Mouse (Mus musculus) thymus, adult 2 months (tissue): ENCODE measurements around the gene Btbd17.

Experiments
- CTCF ChIP-seq: fragments of 200-500 bp; IDR thresholded peaks from 2 replicates; pipeline ENCODE4 v1.5.1; 2012; ENCODE audit warnings: mild to moderate bottlenecking, control low read depth, low read length, moderate library complexity, borderline replicate concordance; ENCODE audit not compliant: control insufficient read depth, poor library complexity, insufficient read depth; ENCODE audit errors: extremely low read depth
- POLR2A ChIP-seq: fragments of 200-500 bp; IDR thresholded peaks from 2 replicates; pipeline ENCODE4 v1.6.1; 2012; ENCODE audit warnings: mild to moderate bottlenecking, low read length, control low read depth, moderate library complexity; ENCODE audit not compliant: control insufficient read depth, poor library complexity, insufficient read depth; ENCODE audit errors: extremely low read depth

DNA sequence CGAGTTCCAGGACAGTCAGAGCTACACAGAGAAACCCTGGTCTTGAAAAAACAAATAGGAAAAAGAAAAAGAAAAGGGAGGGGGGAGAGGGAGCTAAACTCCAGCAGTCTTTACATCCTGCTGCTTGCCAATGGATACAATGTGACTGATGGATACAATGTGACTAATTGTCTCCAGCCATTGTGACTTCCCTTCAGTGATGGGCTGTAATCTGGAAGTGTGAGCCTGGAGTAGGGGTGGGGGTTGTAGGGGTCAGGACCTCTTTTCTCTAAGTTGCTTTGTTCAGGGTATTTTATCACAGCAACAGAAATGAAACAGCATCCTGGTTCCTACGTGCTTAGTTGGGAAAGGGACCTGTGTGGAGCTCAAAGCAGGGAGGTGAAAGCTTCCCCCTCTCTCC, 23.4 kb upstream of the Btbd17 start:
- TF ChIP-seq CTCF (no peak), POLR2A (no peak)
